Mouse (Mus musculus): ENCODE measurements around the gene Rps6kb2.
A peak's percentile ranks its signal among the peaks of the same experiment; 100 is the strongest.

Rps6kb2 gene

GRCm38 (mm10) chr19:4187303-4187702, 24.1 kb upstream of the Rps6kb2 start:
- DNase-seq = no peak

GRCm38 (mm10) chr19:4184976-4185975, 22.1 kb upstream of the Rps6kb2 start:
- DNase-seq = no peak

DNA sequence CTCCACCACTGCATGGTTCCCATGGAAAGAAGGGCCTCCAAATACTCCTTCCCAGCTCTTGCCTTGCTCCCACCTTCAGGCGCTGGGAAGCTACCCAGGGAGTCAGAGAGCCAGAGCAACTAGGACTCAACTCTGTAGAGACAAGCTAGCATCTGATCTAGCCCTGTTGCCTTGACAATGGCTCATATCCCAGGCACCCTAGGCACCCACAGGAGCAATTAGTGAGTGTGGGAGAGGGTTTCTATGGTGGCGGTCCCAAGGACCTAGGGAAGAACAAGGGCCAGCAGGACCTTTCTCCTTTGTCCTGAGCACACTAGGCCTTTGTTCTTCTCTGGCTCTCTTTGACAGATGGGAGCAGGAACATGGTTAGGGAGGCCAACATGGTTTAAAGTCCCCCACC, 20.5 kb upstream of the Rps6kb2 start:
- peak; percentile 80 for DNase-seq

GRCm38 (mm10) chr19:4181892-4182291, 18.7 kb upstream of the Rps6kb2 start:
- DNase-seq = peak; percentile 71

- DNase-seq = no peak
These were observed 17.3 kb upstream of the Rps6kb2 start for GRCm38 (mm10) chr19:4180411-4180810.

- peak; percentile 64 for DNase-seq
These were observed 12.3 kb upstream of the Rps6kb2 start, which contains the start of gene Carns1 for GRCm38 (mm10) chr19:4175368-4175947. Gene Carns1 (minus strand): TSS chr19:4175479.

GRCm38 (mm10) chr19:4172925-4173324, 9.8 kb upstream of the Rps6kb2 start:
- DNase-seq = no peak

- no peak for DNase-seq
These were observed 8.5 kb upstream of the Rps6kb2 start for GRCm38 (mm10) chr19:4171393-4172290.

DNA sequence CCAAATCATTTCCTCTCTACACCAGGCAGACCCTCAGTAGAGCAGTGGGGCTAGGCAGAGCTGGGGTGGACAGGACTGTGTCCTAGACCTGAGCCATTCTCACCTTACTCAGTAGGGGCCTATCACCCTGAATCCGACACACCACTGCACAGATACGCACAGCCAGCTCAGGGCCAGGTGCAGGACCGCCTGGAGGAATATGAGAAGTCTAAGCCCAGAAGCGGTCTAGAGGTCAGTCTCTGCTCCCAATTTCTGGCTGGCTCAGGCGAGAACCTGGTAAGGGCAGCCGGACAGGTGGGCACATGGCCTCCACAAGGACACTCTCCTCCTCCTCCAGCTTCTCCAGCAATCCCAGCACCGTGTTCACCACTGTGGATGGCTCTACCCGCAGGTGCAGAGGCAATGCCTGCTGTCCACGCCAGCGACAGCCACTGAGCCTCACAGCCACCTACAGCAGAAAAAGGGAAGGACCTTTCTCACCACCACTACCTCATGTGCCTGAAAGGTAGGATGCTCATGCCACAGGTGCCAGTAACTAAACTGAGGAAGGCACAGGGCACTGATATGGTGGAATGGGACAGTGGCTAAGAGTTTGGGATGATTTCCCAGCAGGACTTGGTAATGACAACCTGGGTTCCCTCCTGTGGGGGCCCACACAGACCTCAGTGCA, 7.7 kb upstream of the Rps6kb2 start:
- DNase-seq = no peak

DNA sequence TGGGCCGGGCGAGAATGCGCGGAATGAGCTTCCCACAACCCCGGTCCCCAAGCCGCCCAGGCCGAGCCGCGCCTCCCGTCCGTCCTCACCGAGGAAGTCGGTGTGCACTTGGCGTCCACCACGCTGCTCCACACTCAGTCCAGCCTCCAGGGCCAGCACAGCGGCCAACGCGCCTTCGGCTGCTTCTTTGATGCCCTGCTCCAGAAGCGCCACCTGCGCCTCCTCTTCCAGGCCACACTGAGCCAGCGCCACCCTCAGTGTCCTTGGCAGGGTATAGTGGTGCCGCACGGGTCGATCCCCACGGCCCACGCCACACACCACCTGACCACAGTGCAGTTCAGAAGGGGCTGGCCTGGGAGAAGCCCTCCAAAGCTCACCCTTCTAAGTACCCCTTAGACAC, 6.7 kb upstream of the Rps6kb2 start:
- no peak for DNase-seq

GRCm38 (mm10) chr19:4169378-4169784, 6.2 kb upstream of the Rps6kb2 start:
- peak; percentile 99 for DNase-seq

DNA sequence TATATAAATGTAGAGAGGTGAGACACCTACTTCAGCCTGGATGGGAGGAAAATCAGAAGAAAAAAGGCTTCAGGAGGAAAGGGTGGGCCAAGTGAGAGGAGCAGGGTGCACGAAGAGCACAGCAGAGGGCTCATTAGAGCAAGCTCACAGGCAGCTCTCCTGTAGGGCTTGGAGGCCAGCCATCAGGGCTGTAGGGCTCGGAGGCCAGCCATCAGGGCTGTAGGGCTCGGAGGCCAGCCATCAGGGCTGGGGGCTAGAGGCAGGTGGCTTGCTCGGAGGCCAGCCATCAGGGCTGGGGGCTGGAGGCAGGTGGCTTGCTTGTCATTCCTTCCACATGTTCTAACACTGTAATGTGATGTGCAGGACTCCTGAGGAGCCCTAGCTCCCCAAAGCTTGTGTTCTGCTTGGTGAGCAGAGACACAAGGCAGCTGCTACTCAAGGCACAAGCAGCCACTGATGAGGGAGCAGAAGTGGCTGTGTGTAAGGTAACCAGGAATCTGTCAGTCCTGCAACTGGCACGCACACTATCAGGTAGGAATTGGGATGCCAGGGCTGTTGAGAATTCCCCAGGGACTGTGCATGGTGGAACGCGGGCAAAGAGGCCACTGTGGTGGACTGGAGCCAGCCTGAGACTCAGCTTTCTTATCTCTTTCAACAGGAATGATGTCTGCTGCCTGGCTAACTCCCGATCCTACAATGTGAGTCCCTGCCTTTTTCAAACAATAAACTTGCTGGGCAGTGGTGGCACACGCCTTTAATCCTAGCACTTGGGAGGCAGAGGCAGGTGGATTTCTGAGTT, 3.7 kb upstream of the Rps6kb2 start:
- DNase-seq = no peak

DNA sequence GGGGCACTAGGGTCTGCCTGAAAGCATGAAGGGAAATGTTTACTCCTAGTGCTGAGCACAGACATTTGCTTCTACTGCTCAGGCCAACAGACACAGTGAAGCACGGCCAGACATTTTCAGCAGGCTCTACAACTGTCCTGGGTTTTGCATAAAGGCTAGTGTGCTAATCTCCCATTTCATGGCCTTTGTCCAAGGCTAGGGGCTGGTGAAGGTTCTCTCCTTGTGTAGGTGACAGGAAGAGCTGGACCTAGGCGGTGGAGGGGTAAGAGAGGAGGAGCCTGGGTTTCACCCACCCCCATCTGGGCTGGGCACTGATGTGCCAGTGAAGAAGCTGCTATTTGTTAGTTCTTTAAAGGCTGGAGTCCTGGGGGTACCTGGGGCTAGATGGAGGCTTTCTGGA, 1.6 kb upstream of the Rps6kb2 start:
- no peak for DNase-seq

DNA sequence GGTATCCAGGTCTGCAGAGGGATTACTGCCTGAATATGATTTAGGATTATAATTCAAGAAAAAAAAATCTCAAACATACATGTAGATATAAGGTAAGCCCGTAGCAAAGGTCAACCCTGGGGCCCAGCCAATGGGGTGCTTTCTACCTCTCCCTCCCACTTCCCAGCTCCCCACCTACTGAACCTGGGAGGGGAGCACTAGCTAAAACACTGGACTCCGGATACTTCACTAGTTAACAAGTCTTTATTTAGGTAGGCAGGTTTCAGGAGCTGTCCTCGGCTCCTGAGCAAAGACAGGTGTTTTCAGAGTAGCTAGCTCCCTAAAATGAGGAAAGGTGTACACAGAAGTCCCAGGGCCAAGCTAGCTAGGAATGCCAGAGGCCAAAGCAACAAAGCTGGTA, 946 bp upstream of the Rps6kb2 start:
- DNase-seq = no peak

DNA sequence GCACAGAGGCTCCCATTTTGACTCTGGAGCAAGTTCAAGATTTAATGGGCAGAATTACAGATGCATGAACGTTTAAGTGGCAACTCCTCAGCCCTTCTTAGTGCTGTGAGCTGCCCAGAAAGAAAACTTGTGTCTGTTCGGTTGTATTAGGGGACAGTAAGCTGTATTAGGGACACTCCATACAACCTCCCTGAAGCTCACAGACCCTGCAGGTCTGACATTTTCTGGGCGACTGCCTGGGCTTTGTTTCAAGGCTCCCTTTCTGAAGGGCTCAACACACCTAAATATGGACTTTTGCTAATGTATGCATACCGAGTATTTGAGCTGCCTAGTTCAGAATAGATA, 361 bp upstream of the Rps6kb2 start:
- no peak for DNase-seq

DNA sequence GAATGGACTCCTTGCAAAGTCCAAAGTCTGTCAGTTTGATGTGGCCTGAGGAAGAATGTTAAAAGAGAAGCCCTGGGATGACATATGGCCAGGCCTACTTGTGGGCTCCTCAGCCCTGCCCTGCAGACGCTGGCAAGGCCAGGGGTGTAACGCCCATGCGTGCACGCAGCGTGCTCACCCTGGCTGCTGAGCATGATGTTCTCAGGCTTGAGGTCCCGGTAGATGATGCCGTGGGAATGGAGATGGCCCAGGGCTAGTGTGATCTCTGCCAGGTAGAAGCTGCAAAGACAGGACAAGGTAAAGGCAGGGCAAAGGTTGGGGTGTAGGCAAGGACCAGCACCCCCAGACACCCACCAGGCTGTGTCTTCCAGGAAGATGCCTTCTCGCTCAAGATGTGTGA, 4.1 kb downstream of the Rps6kb2 start:
- DNase-seq = no peak

GRCm38 (mm10) chr19:4156771-4157170, 6.4 kb downstream of the Rps6kb2 start:
- no peak for DNase-seq

DNA sequence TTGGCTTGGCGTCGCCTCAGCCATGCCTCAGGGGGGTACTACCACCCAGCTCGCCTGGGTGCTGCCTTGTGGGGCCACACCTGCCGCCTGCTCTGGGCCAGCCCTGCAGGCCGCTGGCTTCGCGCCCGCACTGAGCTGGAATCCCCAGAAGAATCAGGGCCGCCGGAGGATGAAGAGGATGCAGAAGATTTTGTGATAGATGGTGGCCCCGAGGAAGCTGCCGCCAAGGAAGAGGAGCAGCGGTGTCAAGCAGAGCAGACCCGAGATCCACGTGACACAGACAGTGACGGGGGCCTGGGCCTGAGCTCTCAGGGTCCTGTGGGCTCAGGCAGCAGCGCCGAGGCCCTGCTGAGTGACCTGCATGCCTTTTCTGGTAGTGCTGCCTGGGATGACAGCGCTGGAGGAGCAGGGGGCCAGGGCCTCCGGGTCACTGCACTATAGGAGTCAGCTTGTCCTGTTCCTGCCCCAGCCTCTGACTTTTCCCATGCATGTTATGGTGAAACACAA, 7.0 kb downstream of the Rps6kb2 start:
- DNase-seq = no peak

GRCm38 (mm10) chr19:4155223-4156072, 7.7 kb downstream of the Rps6kb2 start:
- peak; percentile 46 for DNase-seq

DNA sequence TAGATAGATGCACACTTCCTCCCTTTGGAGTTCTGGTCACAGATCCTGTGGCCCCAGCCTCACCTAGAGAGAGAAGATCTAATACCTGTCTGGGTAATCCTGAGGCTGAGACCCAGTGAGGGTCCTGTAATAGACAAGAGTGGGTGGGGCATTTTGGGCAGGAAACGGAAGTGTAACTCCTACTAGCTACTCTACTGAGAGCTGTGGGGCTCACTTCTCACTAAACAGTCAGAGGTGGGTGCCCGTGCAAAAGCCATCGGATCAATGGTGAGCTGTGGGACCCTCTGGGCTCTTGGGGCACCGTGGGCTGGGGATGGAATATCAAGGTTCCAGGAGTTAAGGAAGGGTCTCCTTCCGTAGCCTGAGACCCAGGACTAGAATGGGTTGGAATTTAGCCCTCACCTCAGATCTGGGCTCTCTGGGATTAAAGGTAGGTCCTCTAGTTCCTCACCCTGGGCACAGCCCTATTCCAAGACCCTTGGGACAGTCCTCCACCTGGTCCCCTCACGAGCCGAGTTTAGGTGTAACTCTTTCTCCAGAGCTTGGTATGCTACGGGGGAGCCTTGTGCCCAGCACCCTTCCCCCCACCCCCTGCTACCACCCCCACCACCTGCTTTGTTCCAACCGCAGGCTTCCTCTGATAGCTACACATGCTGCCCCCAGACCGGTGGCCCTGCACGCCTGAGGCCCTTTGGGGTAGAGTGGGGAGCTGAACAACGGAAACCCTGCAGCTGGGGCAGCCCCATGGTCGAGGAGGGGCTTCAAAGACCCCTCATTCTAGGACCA, 8.5 kb downstream of the Rps6kb2 start:
- no peak for DNase-seq

Measured in retina, postnatal 1 day (tissue).